Mouse (Mus musculus): Measurements from ENCODE around the gene Zfp991. TPM values are rescaled to one million over a fixed set of nuclear protein-coding genes. Genes with fewer than 3 reads are reported as not detected.

The Zfp991 gene
- polyA plus RNA-seq, 2 experiments = 2.6 to 5.5 TPM

Other genes starting within 250 kb of the Zfp991 start
- gene Gm21411, start 222.4 kb upstream of the Zfp991 start, polyA plus RNA-seq (2012; rRNA removed) = not detected in 2 replicates
- gene Gm21411, start 222.4 kb upstream of the Zfp991 start, polyA plus RNA-seq (2014; fragmentation: Nextera tagmentation; extraction: Ambion mirVana) = not detected in 2 replicates
- 0.02 TPM in 1 of 2 replicates, not detected in the other for gene Zfp989, start 160.1 kb upstream of the Zfp991 start, polyA plus RNA-seq (2012; rRNA removed)
- 0.05 TPM in 1 of 2 replicates, not detected in the other for gene Zfp989, start 160.1 kb upstream of the Zfp991 start, polyA plus RNA-seq (2014; fragmentation: Nextera tagmentation; extraction: Ambion mirVana)
- gene Rex2, start 110.2 kb upstream of the Zfp991 start, polyA plus RNA-seq (2012; rRNA removed) = not detected in 2 replicates
- not detected in 2 replicates for gene Rex2, start 110.2 kb upstream of the Zfp991 start, polyA plus RNA-seq (2014; fragmentation: Nextera tagmentation; extraction: Ambion mirVana)
- gene Zfp988, start 173.6 kb downstream of the Zfp991 start, polyA plus RNA-seq (2012; rRNA removed) = not detected in 2 replicates
- 0.14 TPM in 1 of 2 replicates, not detected in the other for gene Zfp988, start 173.6 kb downstream of the Zfp991 start, polyA plus RNA-seq (2014; fragmentation: Nextera tagmentation; extraction: Ambion mirVana)
- gene Zfp978, start 229.3 kb downstream of the Zfp991 start, polyA plus RNA-seq (2012; rRNA removed) = 0.04 TPM in 1 of 2 replicates, not detected in the other
- 0.18 TPM in 1 of 2 replicates, not detected in the other for gene Zfp978, start 229.3 kb downstream of the Zfp991 start, polyA plus RNA-seq (2014; fragmentation: Nextera tagmentation; extraction: Ambion mirVana)